Comparison of ENCODE assay signal across 10 mouse cellular contexts in genomic region chr16:87348133-87348532, GRCm38 (mm10). TPM values are rescaled to one million over a fixed set of nuclear protein-coding genes. Genes with fewer than 3 reads are reported as not detected.
DNase-seq lines count a peak whose midpoint lies in the region; ATAC-seq and TF ChIP-seq lines count a peak whose summit lies in the region.
"Had no signal": no experiment of that assay in that cellular context is flagged by ENCODE, and none has a peak within 500 bp of the region (broad histone marks: within the 10 kb centered on the region; RNA-seq: fewer than 3 reads in every experiment).

No protein-coding gene starts in this region.

- 0 out of 2 replicates have a peak, but pooled peaks cover 4% of the 10 kb centered on the region for H3K9me3 ChIP-seq in kidney, embryonic 16.5 days (ENCODE audit: low read length)
- H3K9me3 ChIP-seq in CH12.LX (replicated peaks; ENCODE audit: low read length) = peaks cover 2% of the 10 kb centered on the region
- no peaks in the 10 kb centered on the region for H3K9me3 ChIP-seq in heart, embryonic 14.5 days (ENCODE audit: control insufficient read depth, low read length)
- H3K9me3 ChIP-seq in stomach, embryonic 14.5 days (ENCODE audit: control insufficient read depth, low read depth, low read length) = no peaks in the 10 kb centered on the region

- H3K4me3 ChIP-seq in kidney, embryonic 16.5 days (ENCODE audit: low read length) = no peak overlapping the region
- no peak overlapping the region for H3K4me3 ChIP-seq in CH12.LX (replicated peaks in 1 of 3; ENCODE audit: low read depth in 2 of 3, low read length in 2 of 3, poor library complexity in 1 of 3)
- no peak overlapping the region for H3K4me3 ChIP-seq in heart, embryonic 14.5 days (ENCODE audit: control insufficient read depth in 1 of 2, insufficient read depth in 1 of 2, low read depth in 1 of 2, low read length in 2 of 2)
- no peak overlapping the region for H3K4me3 ChIP-seq in stomach, embryonic 14.5 days (ENCODE audit: low read depth, low read length)

- 0 out of 4 replicates have a peak, but pooled peaks of 1 of the 2 experiments have one; percentile 10 for TF ChIP-seq CTCF in CH12.LX (conservative IDR thresholded peaks at IDR 0.05 in 1 of 2, IDR thresholded peaks at IDR 0.05 in 1 of 2; ENCODE audit: low read depth in 2 of 2, low read length in 2 of 2)

- in situ Hi-C loops in CH12.LX (cut with MboI; ENCODE audit: low pct_ligation_motif_present, low pct_unique_long_range_greater_than_20kb, low sequenced_read_pairs) = no loop called here

- TF ChIP-seq RAD21 in CH12.LX (IDR thresholded peaks at IDR 0.05; ENCODE audit: low read depth, low read length) = no peak; the same call in 1 of the 2 replicates

- DNase-seq in kidney, postnatal 25 days = no peak
- peak; percentile 24 for DNase-seq in CH12.LX (ENCODE audit: extremely low read depth)
- no peak for DNase-seq in gastrocnemius, postnatal 25 days
- DNase-seq in left cerebral cortex, adult 9 months (ENCODE audit: low spot score in 2 of 2) = no peak
- no peak for DNase-seq in natural killer cell, adult 2 months (ENCODE audit: low spot score in 2 of 2)
- DNase-seq: kidney, adult 8-10 months; liver had no signal

- no peak overlapping the region for H3K9ac ChIP-seq in kidney, embryonic 16.5 days (replicated peaks; ENCODE audit: low read length)
- H3K9ac ChIP-seq in CH12.LX (ENCODE audit: insufficient read depth, low read depth) = no peak overlapping the region
- no peak overlapping the region for H3K9ac ChIP-seq in heart, embryonic 14.5 days (ENCODE audit: low read length)
- H3K9ac ChIP-seq in stomach, embryonic 14.5 days (replicated peaks; ENCODE audit: low read depth, low read length) = no peak overlapping the region

- no peaks in the 10 kb centered on the region for H3K79me2 ChIP-seq in CH12.LX (replicated peaks; ENCODE audit: control insufficient read depth, extremely low read depth, insufficient read depth, poor library complexity, severe bottlenecking)

- no peaks in the 10 kb centered on the region for H3K36me3 ChIP-seq in kidney, embryonic 16.5 days (ENCODE audit: insufficient read depth, low read length)
- no peaks in the 10 kb centered on the region for H3K36me3 ChIP-seq in CH12.LX (replicated peaks in 1 of 2; ENCODE audit: control insufficient read depth in 1 of 2, insufficient read depth in 1 of 2, low read length in 1 of 2)
- H3K36me3 ChIP-seq in heart, embryonic 14.5 days (ENCODE audit: control insufficient read depth, insufficient read depth, low read length) = no peaks in the 10 kb centered on the region
- no peaks in the 10 kb centered on the region for H3K36me3 ChIP-seq in stomach, embryonic 14.5 days (ENCODE audit: control insufficient read depth, insufficient read depth, low read length)

- WGBS in kidney, embryonic 16.5 days = 87% methylated on average over 2 of the region's 2 CpGs
- 57% methylated on average over 2 of the region's 2 CpGs for WGBS in heart, embryonic 14.5 days
- WGBS in stomach, embryonic 14.5 days = 83% methylated on average over 2 of the region's 2 CpGs

- no peak for TF ChIP-seq POLR2A in CH12.LX (IDR thresholded peaks at IDR 0.05; ENCODE audit: low read depth, low read length)

- H3K27ac ChIP-seq in kidney, embryonic 16.5 days (ENCODE audit: low read length) = no peak overlapping the region
- H3K27ac ChIP-seq in CH12.LX (ENCODE audit: insufficient read depth, low read depth) = no peak overlapping the region
- peak overlapping the region; percentile 43 to 53 for H3K27ac ChIP-seq in heart, embryonic 14.5 days (replicated peaks in 1 of 2; ENCODE audit: control insufficient read depth in 1 of 2, insufficient read depth in 1 of 2, low read depth in 2 of 2, low read length in 2 of 2)
- H3K27ac ChIP-seq in stomach, embryonic 14.5 days (ENCODE audit: low read length) = no peak overlapping the region

- no peak overlapping the region for H3K4me2 ChIP-seq in kidney, embryonic 16.5 days (replicated peaks; ENCODE audit: low read depth, low read length)
- H3K4me2 ChIP-seq in CH12.LX (ENCODE audit: insufficient read depth, low read depth, poor library complexity, severe bottlenecking) = no peak overlapping the region
- no peak overlapping the region for H3K4me2 ChIP-seq in heart, embryonic 14.5 days (ENCODE audit: low read length)
- no peak overlapping the region for H3K4me2 ChIP-seq in stomach, embryonic 14.5 days (replicated peaks; ENCODE audit: low read depth, low read length)

- dilution Hi-C loops in CH12.LX (cut with MboI; ENCODE audit: extremely low pct_ligation_motif_present, extremely low pct_unique_long_range_greater_than_20kb, low sequenced_read_pairs) = no loop called here

- TF ChIP-seq EP300 in CH12.LX (IDR thresholded peaks at IDR 0.05; ENCODE audit: low read length) = 0 out of 2 replicates have a peak, but pooled peaks have one; percentile 19

- ATAC-seq in kidney, embryonic 16.5 days (ENCODE audit: low FRiP score, low TSS enrichment) = peak; percentile 59; the same call in 1 of the 2 replicates
- peak; percentile 90 for ATAC-seq in heart, embryonic 14.5 days (ENCODE audit: insufficient number of reproducible peaks, insufficient read depth, low FRiP score, low read depth)
- ATAC-seq in stomach, embryonic 14.5 days (ENCODE audit: insufficient number of reproducible peaks, insufficient read depth, low FRiP score, low read depth) = peak; percentile 86; the same call in 1 of the 2 replicates

- no peaks in the 10 kb centered on the region for H3K27me3 ChIP-seq in kidney, embryonic 16.5 days (ENCODE audit: insufficient read depth, low read length)
- no peaks in the 10 kb centered on the region for H3K27me3 ChIP-seq in CH12.LX (replicated peaks)
- H3K27me3 ChIP-seq in heart, embryonic 14.5 days (ENCODE audit: control insufficient read depth, insufficient read depth, low read length) = no peaks in the 10 kb centered on the region
- H3K27me3 ChIP-seq in stomach, embryonic 14.5 days (ENCODE audit: control insufficient read depth, insufficient read depth, low read length) = no peaks in the 10 kb centered on the region

- H3K4me1 ChIP-seq in kidney, embryonic 16.5 days (ENCODE audit: insufficient read depth, low read length) = no peaks in the 10 kb centered on the region
- peaks cover 0 to 1% of the 10 kb centered on the region in 2 experiments; a peak in 1 of 4 replicates for H3K4me1 ChIP-seq in CH12.LX (ENCODE audit: control insufficient read depth in 1 of 2, insufficient read depth in 2 of 2)
- H3K4me1 ChIP-seq in heart, embryonic 14.5 days (ENCODE audit: control insufficient read depth in 2 of 2, insufficient read depth in 2 of 2, low read length in 2 of 2) = peaks cover 4 to 14% of the 10 kb centered on the region in 2 experiments; a peak in 3 of 4 replicates
- H3K4me1 ChIP-seq in stomach, embryonic 14.5 days (ENCODE audit: control insufficient read depth, insufficient read depth, low read length) = no peaks in the 10 kb centered on the region

TF ChIP-seq in CH12.LX, 34 proteins besides CTCF, POLR2A, EP300 and RAD21:
- TF ChIP-seq TCF12 (IDR thresholded peaks at IDR 0.05; ENCODE audit: low read depth, low read length) (no peak), SMC3 (IDR thresholded peaks at IDR 0.05; ENCODE audit: low read depth, low read length) (no peak), ETS1 (conservative IDR thresholded peaks at IDR 0.05; ENCODE audit: low read depth, low read length) (peak; percentile 44; the same call in 1 of the 2 replicates), BHLHE40 (IDR thresholded peaks at IDR 0.05; ENCODE audit: low read depth, low read length) (peak; percentile 40; the same call in 1 of the 2 replicates)

RNA-seq across cellular contexts. Expression of gene N6amt1, which starts 5.9 kb away (rescaled TPM):
- 26.5 and 28.1 TPM in 2 replicates for polyA plus RNA-seq in kidney, embryonic 16.5 days (2015; fragmentation: Nextera tagmentation; extraction: Ambion mirVana)
- total RNA-seq in CH12.LX (2012; rRNA removed) (10.8 and 11.8 TPM in 2 replicates), CH12.LX (2014; rRNA removed) (23.3 and 23.9 TPM in 2 replicates)
- polyA plus RNA-seq in CH12.LX (2012; ENCODE audit: insufficient read length, low read depth) = 18.1 and 18.2 TPM in 2 replicates
- 31.2 and 31.5 TPM in 2 replicates for polyA plus RNA-seq in heart, embryonic 14.5 days (2014; fragmentation: Nextera tagmentation; extraction: Ambion mirVana)
- 26.7 and 29.6 TPM in 2 replicates for polyA plus RNA-seq in stomach, embryonic 14.5 days (2014; fragmentation: Nextera tagmentation; extraction: Ambion mirVana)
- 1 to 10 TPM; 6.6 to 7.1 TPM for total RNA-seq in gastrocnemius, postnatal 25 days (2021)

Comparison
In these comparisons a context has a peak if more than half of its experiments do, and no peak if none do; other contexts are left out.
1. H3K27ac ChIP-seq: peak in heart, embryonic 14.5 days (2 of 2); none in kidney, embryonic 16.5 days (single experiment), CH12.LX (single experiment) and stomach, embryonic 14.5 days (single experiment).
2. Peak in every context shown above with its lines, with median percentiles within 50 percentile points of each other: ATAC-seq.